Mouse (Mus musculus) adrenal gland, postnatal 36 days (tissue): ENCODE data around the gene Gprasp1. TPM values are rescaled to one million over a fixed set of nuclear protein-coding genes. Genes with fewer than 3 reads are reported as not detected.
"Not testable (repeated sequence)": the region's sequence is repeated elsewhere in the genome, so short reads cannot be mapped to it uniquely, and the experiment has no call there.

Source experiments
- DNase-seq, 2 experiments: peaks; one replicate each; pipeline ENCODE4 v3.0.0; 2021; ENCODE audit warnings: mixed read lengths in 1 of 2
- long read RNA-seq, 2 experiments: library from polyadenylated mRNA; stranded (forward); transcript quantifications; one replicate each; pipeline ENCODE4 v2.0.0; 2021; ENCODE audit warnings: borderline sequencing depth in 2 of 2
- total RNA-seq, 2 experiments: library from RNA; stranded (reverse); gene quantifications; 2 replicates each; pipeline ENCODE4 v1.2.3; 2021

Gene Gprasp1
- 10 to 100 TPM; 66.3 to 85.8 TPM for total RNA-seq
- long read RNA-seq, experiment 1, partial matches to known transcripts = 7 of 25 reads
- long read RNA-seq, experiment 1, other reads (novel, unspliced or antisense) = 18 of 25 reads
- long read RNA-seq, experiment 2, full-length matches to known transcripts = 2 of 14 reads
- long read RNA-seq, experiment 2, partial matches to known transcripts = 6 of 14 reads
- long read RNA-seq, experiment 2, other reads (novel, unspliced or antisense) = 6 of 14 reads

- peak; percentile 90 for DNase-seq
These were observed at the start of gene Gprasp1, which contains the start of gene Armcx5 for GRCm38 (mm10) chrX:135742304-135743055. Gene Gprasp1 (plus strand): TSS chrX:135742733. Gene Armcx5 (plus strand): TSS chrX:135742733.

GRCm38 (mm10) chrX:135693633-135694032, 48.9 kb upstream of the Gprasp1 start, which contains the start of gene Tcp11x2:
Gene Tcp11x2 (minus strand): TSS chrX:135693790.
- no peak for DNase-seq

GRCm38 (mm10) chrX:135703111-135703510, 39.4 kb upstream of the Gprasp1 start:
- no peak for DNase-seq

GRCm38 (mm10) chrX:135704349-135704748, 38.2 kb upstream of the Gprasp1 start:
- DNase-seq = no peak

GRCm38 (mm10) chrX:135712845-135713244, 29.7 kb upstream of the Gprasp1 start:
- no peak for DNase-seq

DNA sequence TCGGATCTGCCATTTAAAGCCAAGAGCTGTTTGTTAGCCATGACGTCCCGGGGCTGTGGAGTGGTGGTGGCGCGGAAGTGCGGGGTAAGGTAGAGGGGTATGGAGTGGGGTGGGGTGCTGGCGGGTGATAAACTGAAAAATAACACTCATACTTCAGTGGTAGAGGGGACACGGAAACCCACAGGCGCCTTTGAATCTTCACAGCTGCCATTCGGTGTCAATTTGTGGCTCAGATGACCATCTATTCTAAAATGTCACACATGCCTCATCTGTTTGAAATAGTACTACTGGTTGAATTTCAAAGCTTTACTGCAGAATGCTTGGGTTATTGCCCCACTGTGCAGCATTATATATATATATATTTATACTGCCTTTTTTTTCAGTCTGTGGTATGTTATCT, 17.4 kb upstream of the Gprasp1 start, which contains the start of gene Tmsb15a:
Gene Tmsb15a (minus strand): TSS at position 101 of the 400 bp plus-strand sequence.
- DNase-seq = no peak

DNA sequence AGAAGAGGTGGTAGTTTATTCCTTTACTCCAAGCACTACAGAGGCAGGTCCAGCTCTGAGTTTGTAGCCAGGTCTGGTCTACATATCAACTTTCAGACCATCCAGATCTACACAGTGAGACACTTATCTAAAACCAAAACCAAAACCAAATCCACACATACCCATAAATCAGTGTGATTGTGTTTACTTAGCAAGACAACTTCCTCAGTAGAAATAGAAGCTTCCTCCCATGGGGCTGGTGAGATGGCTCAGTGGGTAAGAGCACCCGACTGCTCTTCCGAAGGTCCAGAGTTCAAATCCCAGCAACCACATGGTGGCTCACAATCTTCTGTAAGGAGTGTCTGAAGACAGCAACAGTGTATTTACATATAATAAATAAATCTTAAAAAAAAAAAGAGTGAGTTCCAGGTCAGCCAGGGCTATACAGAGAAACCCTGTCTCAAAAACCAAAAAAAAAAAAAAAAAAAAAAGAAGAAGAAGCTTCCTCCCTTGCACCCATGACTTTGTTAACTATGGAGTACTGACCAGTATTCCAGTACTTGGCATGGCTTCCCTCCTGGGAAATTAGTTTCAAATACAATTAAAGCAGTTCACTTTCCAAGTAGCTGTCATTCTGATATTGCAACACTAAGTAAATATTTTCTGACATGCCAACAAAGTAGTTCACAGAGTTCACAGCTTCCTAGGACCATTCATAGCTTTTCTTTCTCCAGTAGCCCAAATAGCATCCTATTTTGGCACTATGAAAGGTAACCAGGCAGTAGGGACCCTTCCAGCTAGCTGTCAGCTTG, 3.6 kb upstream of the Gprasp1 start:
- DNase-seq = no peak

DNA sequence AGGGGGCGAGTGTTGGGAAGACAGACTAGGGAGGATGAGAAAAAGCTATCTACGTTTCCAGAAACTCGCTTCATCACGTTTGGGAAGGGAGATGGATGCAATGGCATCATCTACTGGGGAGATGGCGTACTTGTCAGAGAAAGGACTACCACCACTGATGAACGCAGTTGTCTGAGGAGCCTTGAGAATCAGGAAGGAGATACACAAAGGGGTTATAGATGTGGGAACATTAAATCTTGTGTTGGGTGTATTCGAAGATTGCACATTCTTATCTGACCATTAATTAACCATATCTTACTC, 473 bp downstream of the Gprasp1 start:
- no peak for DNase-seq

GRCm38 (mm10) chrX:135745376-135745775, 2.8 kb downstream of the Gprasp1 start:
- DNase-seq = peak in 1 of 2 experiments; percentile 29

GRCm38 (mm10) chrX:135752832-135753231, 10.3 kb downstream of the Gprasp1 start:
- DNase-seq = peak; percentile 66 to 70

DNA sequence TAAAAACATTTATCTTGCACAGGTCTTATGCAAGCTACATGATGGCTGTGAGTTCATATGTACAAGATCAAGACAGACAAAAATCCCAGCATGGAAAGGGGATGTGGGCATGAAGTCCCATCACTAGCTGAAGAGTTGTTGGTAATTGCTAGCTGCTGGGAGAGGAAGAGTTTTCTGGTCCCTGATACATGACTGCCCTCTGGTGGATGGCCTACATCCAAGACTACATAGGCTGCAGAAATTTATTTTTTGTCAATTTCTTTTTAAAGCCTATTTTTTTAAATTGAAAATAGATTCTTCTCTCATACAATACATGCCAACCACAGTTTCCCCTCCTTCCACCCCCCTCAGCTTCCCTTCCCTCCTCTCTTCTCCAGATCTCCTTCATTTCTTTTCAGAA, 19.2 kb downstream of the Gprasp1 start:
- peak in 1 of 2 experiments; percentile 22 for DNase-seq

GRCm38 (mm10) chrX:135768043-135768548, 25.6 kb downstream of the Gprasp1 start:
- DNase-seq = no peak

GRCm38 (mm10) chrX:135768565-135768964, 26.0 kb downstream of the Gprasp1 start:
- no peak for DNase-seq

GRCm38 (mm10) chrX:135791536-135791935, 49.0 kb downstream of the Gprasp1 start:
- DNase-seq = no peak

DNA sequence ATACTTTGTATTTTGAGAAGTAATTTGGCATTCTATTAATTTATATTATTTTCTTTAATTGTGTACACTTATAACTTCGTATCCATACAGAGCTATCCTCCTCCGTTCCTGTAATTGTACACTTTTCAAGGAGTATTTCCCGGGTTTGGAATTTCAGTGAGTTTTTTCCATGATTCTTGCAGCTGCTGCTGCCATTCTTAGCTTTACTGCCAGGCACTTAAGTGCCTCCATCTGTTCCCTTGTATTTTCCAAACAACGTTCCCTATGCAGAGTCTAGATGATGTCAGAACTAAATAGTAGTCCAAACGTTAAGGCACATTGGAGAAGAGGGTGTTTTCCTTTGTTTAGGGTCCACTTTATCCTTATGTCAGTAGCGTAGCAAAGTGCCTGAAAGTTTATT, 49.8 kb downstream of the Gprasp1 start:
- DNase-seq = no peak

DNA sequence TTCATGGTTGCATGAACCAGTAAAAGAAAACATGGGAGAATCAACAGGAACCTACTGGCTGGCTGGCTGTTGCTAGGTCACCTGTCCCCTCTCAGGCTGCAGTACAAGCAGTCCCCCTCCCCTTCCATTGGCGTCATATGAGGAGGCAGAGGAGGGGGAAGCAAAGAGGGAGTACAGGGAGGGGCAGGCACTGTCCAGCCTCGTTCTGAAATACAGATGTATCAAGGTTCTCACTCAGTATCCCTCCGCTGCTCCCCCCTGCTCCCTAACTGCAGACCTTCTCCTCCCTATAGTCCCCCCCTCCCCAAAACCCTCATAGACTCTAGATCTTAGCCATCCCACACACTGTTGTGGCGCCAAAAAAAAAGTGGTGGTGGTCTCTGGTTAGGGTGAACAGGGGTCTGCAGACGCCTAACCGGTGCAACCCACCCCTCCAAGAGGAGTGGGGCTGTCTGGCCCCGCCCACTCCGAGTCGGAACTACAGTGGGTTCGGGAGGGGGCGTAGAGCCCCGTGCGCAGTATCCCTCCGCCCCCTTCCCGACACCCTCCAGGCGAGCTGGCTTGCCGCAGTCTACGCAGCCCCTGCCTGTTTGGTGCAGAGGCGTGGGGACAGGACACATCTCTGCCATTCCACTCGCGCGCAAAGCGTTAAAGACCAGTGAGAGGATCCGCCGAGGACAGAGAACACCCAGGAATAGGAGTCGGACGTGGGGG, 53.2 kb downstream of the Gprasp1 start:
- DNase-seq = peak; percentile 50 to 55

- not testable (repeated sequence) for DNase-seq
These were observed 54.0 kb downstream of the Gprasp1 start for GRCm38 (mm10) chrX:135796305-135797211.

DNA sequence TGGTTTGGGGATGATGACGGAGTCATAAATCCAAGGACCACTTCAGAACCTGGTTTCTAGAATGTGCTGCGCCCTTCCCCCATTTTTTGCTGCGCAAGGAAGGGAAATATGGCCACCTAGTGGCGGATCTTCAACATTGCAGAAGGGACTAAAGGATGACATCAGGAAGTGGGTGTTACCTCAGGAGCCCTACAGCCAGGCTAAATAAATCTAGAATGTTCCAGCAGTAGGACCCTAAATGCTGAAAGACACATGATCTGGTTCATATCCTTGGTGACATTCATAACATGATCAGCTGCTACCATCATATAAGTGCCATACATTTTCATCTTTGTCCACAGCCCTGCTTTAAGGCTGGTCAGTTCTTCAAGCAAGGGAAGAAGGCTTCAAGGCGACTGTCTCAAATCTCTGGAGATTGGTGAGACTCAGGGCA, 54.7 kb downstream of the Gprasp1 start, which contains the start of gene Bhlhb9:
Gene Bhlhb9 (plus strand): TSS at position 383 of the 433 bp plus-strand sequence.
- DNase-seq = peak; percentile 34 to 43

DNA sequence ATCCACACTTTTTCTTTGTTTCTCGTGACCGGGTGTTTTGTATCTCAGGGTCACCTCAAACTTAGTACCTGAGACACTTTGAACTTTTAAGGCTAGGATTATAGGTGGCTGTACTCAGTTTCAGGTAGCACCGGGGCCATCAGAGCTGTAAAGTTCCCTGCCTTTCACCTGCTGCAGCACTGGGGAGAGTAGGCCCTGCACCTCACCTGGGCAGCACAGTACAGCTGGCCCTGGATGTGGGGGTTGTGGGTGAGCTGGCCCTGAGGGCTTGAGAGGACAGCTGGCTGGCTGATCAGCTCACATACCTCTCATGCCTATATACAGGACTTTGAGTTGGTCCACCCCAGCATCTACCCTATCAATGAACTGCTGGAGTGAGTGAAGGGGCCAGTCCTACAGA, 61.6 kb downstream of the Gprasp1 start:
- no peak for DNase-seq

DNA sequence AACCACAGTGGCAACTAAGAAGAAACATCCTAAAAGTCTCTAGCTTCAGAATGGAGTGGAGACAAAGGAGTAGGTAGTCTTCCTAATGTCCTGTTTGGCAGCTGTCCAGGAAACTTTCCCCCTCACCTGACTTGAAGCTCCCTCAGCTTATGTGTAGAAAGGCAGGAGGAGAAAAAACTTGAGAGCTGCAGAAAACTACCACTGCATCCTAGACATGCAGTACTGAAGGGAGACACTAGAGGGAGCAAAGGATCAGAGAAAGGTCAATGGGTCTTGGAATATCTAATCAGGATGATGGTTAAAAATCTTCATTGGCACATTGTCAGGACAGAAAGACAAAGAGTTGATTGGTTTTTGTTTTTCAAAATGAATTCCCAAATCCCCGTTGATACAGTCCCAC, 63.2 kb downstream of the Gprasp1 start:
- peak in 1 of 2 experiments; percentile 35 for DNase-seq
